Mouse (Mus musculus) CD8-positive naive resting alpha-beta T cell, adult 57 days (primary cell): ENCODE results near the gene Ldlrad3. TPM values are rescaled to one million over a fixed set of nuclear protein-coding genes. Genes with fewer than 3 reads are reported as not detected.

ENCODE experiments used
- total RNA-seq: library from RNA; stranded (reverse); gene quantifications from one replicate; pipeline ENCODE4 v1.2.4, GENCODE M21; 2023

The Ldlrad3 gene
- 0.43 TPM for total RNA-seq

DNA sequence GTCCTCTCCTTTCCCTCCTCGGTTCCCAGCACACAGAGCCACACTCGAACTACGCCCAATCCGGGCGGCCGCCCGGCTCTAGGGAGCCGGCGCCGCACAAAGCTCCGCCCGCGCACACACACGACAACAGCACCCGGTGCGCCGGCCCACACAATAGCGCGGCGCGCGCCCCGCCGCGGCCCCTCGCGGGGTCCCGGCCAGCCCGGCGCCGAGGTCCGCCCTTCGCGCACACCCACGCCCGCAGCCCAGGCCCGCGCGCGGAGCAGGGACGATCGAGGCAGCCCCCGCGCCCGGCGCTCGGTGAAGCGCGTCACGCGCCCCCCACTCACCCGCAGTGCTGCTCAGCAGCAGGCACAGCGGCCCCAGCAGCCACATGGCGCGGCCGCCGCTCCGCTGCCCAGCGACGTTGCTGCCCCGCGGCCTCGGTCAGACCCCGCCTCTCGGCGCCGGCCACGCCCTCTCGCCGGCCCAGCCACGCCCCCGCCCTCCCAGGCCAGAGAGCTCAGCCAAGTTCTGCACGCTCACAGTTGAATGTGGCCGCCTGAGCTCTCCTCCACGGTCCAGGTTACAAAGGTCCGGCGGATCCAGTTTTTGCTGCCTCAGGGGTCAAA is at the start of gene Ldlrad3:
Gene Ldlrad3 (minus strand): TSS at position 435 of the 611 bp plus-strand sequence.

Other genes with a start within 250 kb of the Ldlrad3 start
- 45.0 TPM for gene Trim44, start 221.4 kb upstream of the Ldlrad3 start, total RNA-seq